Mouse (Mus musculus): ENCODE measurements at regions not wholly inside any gene's neighbourhood (a gene's known extent, or its start where the extent isn't known, plus 50 kb on each side); places are given as distances from the start of the nearest gene placed in this dataset.

DNA sequence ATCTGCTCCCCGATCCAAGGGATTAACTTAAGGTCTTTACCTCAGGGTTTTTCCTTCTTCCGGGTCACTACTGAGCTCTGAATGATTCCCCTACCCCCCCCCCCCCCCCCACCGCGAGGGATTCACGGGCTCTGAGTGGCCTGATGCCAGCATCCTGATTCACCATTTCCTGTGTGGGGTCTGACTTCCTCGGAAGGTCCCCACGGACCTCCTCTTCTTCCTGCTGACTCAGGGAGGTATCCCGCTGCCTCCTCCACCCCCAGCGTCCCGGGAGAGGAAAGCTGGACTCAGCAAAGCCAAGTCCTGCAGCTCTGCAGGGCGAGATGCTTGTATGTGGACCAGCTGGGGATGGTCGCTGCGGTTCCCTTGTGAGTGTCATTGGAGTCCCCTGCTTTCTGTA, 110.5 kb upstream of the Zfp217 start:
- DNase-seq (ENCODE audit: low spot score in 2 of 2), result no peak

DNA sequence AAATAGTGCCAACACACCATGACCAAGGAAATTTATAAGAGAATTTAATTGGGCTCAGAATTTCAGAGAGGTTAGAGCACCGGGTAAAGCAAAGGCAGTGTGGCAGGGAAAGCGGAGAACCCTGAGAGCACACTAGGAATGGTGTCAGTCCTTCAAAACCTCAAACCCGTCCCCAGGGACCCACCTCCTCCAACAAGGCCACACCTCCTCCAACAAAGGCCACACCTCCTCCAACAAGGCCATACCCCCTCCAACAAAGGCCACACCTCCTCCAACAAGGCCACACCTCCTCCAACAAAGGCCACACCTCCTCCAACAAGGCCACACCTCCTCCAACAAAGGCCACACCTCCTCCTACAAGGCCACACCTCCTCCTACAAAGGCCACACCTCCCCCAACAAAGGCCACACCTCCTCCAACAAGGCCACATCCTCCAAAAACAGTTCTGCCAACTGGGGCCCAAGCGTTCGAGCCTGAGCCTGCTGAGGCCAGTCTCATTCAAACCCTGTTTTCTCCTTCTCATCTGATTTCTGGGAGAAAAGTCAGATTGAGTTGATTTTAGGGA, 109.8 kb upstream of the Zfp217 start:
- no peak for DNase-seq (ENCODE audit: low spot score in 2 of 2)

DNA sequence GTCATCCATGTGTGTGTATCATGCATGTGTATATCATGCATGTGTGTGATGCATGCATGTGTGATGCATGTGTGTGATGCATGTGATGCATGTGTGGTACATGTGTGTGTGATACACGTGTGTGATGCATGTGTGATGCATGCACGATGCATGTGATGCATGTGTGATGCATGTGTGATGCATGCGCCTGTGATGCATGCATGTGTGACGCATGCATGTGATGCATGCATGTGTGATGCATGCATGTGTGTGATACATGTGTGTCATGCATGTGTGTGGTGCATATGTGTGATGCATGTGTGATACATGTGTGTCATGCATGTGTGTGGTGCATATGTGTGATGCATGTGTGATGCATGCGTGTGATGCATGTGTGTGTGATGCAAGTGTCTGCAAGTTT, 108.1 kb upstream of the Zfp217 start:
- no peak for DNase-seq (ENCODE audit: low spot score in 2 of 2)

DNA sequence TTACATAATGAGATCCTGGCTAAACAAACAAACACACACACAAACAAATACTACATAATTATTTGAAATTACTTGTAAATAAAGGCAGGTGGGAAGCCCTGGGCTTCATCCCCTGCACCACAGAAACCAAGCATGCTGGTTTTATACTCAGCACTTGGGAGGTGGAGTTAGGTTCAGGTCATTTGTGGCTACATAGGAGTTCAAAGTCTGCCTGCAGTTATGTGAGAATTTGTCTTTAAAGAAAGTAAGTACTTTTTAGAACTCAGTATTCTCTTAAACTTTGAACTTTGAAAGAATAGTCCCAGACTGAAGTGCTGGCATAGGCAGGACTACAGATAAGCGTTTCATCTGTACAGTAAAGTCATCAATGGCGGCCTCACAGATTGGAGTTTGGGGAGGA, 107.6 kb upstream of the Zfp217 start:
- DNase-seq (ENCODE audit: low spot score in 2 of 2), result no peak

DNA sequence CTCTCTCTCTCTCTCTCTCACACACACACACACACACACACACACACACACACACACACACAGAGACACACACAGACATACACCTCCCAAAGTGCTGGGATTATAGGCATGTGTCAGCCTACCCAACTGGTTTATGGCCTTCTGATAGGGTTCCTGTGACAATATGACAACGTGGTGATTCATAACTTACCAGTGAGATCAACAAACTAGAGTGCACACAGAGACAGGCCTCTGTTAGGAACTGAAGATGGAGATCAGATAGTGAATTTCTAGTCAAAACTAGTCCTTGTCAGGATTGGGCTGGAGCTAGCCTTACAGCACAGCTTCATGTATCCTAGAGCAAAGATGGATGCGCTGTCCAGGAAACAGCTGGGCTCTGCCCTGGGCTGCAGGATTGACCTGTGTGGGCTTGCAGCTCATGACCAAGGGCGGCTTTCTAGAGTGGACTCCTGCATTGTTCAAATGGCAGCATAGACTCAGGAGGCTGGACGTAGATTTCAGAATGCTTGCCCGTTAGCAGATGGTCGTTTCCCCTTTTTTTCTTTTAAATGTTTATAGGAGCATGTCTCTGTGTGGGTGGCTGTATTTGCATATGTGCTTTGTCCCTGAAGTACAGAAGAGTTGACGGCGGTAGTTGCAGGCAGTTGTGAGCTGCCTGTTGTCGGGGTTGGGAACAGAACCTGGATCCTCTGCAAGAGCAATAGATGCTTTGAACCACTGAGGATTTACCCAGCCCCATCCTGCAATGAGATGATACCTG, 106.0 kb upstream of the Zfp217 start:
- no peak for DNase-seq (ENCODE audit: low spot score in 2 of 2)

DNA sequence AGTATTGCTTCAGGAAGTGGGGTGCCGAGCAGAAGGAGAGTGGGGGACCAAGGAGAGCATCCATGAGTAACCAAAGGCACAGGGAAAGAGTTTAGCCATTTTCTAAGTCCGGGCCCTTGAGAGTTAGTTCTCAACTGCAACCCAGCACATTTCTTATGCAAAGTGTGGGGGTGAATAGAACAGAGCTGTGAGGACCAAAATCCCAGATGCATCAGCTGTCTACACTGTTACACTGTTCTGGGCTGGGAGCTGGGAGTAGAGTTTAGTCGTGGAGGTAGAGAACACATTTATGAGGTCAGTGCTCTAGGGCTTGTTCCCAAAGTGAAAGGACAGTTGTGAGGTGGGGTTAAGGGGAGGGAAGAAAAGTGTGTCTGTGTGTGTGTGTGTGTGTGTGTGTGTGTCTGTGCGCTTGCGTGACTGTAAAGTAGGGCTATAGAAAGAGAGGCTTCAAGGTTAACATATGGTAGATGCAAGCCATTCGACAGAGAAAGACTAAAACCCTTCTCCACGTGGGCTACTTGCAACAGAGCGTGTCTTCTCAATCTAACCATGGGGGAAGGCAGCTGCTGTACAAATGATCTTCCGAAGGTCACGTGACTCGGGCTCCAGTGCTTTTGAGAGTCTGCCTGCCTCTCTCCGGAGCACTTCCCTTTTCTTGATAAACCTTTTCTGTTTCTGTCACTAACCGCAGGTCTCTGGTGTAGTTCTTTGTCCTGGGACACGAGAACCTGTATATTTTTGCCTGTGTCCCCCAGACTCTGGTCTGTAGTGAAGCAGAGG, 104.5 kb upstream of the Zfp217 start:
- DNase-seq (ENCODE audit: low spot score in 2 of 2), result no peak

DNA sequence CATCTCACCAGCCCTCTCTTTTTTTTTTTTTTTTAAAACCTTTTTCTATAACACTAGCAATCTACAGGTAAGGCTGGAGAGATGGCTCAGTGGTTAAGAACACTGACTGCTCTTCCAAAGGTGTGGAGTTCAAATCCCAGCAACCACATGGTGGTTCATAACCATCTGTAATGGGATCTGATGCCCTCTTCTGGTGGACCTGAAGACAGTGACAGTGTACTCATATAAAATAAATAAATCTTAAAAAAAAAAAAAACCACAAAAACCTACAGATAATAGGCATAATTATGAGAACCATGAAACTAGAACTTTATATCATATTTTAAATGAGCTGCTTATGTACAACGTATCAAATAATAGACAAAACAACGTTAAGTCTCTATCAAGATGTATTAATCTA, 102.8 kb upstream of the Zfp217 start:
- no peak for DNase-seq (ENCODE audit: low spot score in 2 of 2)

DNA sequence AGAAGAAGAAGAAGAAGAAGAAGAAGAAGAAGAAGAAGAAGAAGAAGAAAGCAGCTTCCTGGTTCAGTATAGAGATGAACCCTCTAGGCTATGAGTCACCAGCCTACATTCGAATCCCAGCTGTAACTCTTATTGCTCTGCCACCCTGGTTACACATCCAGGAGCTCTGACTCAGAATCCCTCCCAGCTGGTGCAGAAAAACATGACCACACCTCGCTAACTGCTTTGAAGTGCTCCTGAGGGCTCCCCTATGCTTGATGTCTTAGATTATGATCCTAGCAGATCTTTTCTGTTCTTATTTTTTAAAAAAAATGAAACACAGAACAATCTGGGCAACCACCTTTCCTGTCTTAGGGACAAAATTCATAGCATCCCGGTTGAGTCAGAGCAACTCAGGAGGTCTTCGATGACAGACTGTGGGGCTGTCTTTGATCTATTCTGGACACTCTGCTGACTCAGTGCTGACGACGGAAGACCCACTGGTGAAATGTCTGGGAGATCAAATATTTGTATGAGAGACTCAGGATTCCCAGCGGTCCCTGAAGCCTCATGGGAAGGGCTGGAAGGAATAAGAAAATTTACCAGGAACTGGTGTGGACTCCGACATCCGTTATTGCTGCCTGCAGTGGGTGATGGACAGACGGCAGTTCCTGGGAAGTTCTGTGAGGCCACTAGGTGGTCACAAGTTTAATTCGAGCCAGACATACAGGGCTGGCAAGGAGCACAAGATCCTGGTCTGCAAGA, 100.0 kb upstream of the Zfp217 start:
- no peak for DNase-seq (ENCODE audit: low spot score in 2 of 2)

DNA sequence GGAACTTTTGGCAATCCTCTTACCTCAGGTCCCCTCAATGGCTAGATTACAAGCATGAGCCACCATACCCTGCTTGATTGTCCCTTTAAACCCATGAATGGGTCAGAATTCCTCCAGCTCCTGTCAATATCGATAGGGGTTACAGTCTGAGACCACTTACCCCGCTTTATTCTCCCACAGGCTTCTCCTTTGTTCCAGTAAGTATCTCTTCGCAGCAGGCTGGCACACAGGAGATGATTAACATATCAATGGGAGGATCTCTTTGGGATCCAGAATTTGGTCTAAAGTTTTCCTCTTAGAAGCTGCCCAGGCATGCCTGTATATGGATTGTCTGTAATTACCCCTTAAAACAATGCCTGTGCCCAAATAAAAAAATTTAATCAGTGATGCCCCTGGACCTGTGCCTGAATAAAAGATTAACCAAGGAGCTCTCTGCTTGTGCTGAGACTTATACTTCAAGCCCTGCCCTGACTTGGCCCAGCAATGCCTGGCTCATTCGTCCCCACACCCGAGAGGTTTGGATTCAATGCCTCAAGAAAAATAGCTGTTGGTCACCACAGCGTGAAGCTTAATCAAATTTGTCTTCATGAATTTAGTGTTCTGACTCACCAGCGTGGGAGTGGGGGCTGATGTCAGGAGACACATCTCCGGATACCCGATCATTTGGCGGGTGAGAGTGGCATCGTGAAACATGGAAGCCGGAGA, 97.9 kb upstream of the Zfp217 start:
- DNase-seq (ENCODE audit: low spot score in 2 of 2), result no peak

DNA sequence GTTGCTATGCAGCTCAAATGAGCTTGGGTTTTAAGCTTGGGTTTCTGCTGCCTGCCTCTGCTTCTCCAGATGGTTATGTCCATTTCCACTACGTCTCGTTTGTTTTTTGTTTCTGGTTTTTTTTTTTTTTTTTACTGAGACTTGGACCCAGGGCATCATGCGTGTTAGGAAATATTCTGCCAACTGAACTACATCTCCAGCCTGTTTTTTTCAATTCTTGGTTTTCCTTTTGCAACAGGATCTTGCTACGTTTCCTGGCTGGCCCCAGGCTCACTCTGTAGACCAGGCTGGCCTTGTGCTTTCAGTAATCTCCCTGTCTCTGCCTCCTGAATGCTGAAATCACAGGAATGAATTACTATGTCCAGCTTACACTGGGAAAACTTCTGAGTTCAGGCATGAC, 96.2 kb upstream of the Zfp217 start:
- DNase-seq (ENCODE audit: low spot score in 2 of 2), result no peak

DNA sequence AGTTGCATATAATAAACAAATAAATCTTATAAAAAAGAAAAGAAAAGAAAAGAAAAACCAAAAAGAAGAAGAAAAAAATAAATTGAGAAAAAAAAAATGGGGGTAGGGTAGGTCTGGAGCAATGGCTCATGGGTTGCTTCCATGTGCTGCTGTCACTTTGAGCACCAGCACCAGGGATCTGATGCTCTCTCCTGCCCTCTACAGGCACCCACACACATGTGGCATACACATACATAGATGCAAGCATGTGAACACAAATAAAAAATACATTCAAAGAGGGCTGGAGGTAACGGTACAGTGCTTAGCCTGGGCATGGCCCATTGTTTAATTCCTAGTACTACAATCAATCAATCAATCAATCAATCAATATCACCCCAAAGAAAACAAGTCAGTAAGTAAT, 90.1 kb upstream of the Zfp217 start:
- no peak for DNase-seq (ENCODE audit: low spot score in 2 of 2)

DNA sequence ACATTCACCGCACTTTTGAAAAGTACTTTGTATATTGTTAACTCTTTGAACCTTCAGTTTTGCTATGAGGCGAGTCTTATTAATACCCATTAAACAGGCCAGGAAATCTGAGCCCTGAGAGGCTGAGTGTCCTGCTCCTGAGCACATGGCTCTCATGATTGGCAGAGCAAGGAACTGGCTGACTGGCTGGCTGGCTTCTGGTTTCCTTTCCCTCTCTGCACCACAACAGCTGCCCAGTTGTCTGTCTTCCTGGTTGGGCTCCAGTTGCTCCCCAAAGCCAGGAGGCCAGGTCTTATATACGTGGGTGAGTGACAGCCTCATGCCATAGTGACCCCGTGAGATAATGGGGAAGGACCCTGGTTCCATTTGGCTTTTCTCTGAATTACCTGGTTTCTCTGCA, 85.5 kb upstream of the Zfp217 start:
- DNase-seq (ENCODE audit: low spot score in 2 of 2), result no peak

DNA sequence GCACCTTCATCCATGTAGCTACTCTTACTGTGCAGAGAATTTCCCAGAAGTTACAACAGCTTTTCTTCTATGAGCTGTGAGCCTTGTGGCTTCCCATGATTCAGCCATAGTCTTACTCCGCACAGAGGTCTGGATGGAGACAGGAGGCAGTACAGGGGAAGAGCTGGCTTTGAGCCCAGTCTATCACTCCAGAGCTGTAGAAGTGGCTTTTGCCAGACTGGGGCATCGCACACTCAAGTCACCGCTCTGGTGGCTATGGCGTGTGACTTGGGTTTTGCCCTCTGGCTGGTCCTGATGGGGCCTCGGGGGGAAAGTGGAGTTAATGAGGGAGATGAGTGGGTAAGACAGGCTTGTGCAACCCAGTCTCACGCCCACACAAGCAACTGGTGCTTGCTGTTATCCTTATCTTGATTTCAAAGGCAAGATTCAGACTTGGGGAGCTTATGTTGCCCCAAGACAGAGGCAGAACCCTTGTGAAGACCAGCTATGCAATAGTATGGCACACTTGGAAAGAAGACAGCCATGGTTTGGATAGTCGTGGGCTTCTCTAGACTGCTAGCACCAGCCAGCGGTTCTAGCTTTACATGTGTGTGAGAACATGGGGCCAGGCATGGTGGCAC, 81.7 kb upstream of the Zfp217 start:
- DNase-seq (ENCODE audit: low spot score in 2 of 2), result no peak

DNA sequence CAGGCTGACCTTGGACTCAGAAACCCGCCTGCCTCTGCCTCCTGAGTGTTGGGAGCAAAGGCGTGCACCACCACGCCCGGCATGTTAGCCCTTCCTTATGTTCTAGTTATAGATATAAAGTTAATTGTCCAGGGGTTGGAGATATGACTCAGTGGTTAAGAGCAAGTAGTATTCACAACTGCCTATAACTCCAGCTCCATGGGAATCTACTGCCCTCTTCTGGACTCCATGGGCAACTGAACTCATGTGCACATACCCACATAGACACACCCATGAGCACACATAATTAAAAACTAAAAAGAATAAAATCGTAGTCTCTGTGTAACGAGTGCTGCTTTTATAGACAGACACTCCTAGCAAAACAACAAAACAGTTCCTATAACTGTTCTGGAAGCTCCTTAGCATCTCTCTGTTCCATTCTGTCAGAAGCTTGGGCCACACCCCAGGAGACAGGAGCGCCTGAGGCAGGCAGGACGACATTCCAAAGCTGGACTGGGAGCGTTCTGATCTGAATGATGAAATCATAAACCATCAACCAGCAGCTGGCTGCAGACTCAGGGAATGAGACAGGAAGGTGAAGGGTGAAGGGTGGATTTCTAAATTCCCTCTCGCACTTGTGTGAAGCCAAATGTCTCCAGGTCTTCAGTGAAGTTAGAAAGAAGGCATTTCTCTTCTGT, 80.6 kb upstream of the Zfp217 start:
- DNase-seq (ENCODE audit: low spot score in 2 of 2), result no peak

DNA sequence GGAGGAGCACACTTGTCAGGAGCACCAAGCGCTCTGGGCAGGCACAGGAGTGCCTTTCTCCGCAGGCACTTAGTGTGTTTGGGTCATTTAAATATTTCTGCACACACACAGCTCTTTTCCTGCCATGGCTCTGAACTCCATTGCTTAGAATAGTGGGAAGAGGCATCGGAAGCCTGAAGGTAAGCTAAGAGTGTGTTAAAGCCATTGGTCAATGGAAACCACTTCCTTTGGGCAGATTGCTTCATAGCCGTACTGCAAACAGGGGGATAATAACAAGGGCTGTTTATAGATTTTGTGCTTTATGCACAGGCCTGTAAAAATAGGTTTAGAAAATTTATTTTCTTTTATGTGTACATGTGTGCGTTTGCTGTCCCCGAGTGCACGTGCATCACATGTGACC, 76.0 kb upstream of the Zfp217 start:
- no peak for DNase-seq (ENCODE audit: low spot score in 2 of 2)

DNA sequence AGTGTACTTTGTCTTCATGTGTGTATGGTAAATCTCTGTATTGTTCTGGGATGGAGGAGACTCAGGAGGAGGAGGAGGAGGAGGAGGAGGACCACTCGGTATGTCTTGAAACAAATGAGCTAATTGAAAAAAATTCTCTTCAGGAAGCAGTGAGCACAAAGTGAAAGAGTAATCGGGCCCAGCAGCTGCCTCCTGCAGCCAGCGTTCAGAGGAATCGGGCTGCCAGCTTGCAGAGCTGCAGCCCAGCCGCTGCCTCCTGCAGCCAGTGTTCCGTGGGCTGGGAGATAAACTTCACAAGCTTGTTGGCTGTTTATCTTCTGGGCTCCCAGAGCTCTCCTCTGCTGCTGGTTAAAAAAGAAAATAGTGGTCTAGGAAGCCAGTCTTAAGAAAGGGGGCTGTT, 74.9 kb upstream of the Zfp217 start:
- DNase-seq (ENCODE audit: low spot score in 2 of 2), result no peak

DNA sequence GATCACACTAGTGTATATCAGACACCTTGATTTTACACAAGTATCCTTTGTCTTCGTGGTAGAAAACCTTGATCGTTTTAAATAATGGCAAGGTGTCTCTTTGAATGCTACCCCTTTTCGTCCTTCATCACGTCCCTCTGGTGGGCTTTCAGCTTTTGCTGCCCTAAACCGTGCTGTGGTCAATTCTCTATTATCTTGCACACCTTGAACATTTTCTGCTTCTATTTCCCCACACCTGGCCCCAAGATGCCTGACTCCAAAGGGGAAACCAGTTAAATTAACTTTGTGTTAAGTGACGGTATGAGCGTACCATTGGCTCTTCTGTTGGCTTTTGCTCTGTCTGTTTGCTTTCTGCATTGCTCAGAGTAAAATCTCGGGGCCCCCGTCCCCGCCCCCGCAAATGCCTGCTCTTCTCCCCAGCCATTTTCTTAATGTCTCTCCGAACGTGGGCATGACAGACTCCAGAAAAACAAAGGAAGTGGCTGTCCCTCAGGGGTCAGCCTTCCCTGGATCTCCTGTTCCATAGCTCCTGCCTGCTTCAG, 74.2 kb upstream of the Zfp217 start:
- no peak for DNase-seq (ENCODE audit: low spot score in 2 of 2)

DNA sequence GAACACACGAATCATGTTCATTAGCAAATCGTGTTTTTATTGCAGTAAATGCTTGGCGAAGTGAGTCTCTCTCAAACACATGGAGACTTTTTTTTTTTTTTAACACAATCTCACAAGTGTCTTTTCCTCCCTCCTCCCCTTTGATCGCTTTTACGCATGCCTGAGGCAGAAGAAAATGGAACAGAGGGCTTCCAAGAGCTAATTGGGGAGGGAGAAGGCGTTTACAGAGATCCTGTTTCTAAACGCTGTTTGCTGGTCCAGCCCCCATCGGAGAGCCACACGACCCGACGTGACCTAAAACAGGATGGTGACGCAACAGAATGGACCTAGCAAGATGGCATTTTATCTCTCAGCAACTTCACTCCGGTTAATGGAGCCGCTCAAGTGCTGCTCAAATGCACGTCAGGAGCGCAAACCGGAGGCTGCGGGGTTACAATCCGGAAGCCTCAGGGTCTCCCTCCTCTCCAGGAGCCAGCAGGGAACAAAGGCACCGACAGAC, 73.0 kb upstream of the Zfp217 start:
- DNase-seq (ENCODE audit: low spot score in 2 of 2), result peak; percentile 16 to 35

DNA sequence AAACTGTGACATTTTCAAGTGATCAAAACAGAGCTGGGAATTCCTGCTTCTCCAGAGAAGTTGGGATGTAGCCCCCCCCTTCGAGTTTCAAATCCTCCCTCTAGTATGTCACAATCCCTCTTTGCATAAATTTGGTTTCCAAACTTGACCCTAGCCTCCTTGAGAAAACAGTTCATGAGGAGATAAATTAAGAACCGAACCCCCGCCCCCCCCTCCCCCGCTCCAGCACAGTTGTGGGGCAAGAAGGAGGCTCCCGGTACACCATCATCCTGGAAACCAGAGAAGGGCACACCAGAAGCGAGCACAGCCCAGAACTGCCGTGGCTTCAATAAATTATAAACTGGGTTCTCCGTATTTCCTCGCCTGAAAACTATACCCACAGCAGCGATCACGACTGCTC, 72.5 kb upstream of the Zfp217 start:
- no peak for DNase-seq (ENCODE audit: low spot score in 2 of 2)

Data from urinary bladder, adult 18-20 months (tissue).